Mouse (Mus musculus): ENCODE measurements around the gene Bmp15. TPM values are rescaled to one million over a fixed set of nuclear protein-coding genes. Genes with fewer than 3 reads are reported as not detected.
A peak's percentile ranks its signal among the peaks of the same experiment; 100 is the strongest.

The Bmp15 gene
- 0.05 and 0.06 TPM in 2 replicates for polyA plus RNA-seq (2015; fragmentation: Nextera tagmentation; extraction: Ambion mirVana)

DNA sequence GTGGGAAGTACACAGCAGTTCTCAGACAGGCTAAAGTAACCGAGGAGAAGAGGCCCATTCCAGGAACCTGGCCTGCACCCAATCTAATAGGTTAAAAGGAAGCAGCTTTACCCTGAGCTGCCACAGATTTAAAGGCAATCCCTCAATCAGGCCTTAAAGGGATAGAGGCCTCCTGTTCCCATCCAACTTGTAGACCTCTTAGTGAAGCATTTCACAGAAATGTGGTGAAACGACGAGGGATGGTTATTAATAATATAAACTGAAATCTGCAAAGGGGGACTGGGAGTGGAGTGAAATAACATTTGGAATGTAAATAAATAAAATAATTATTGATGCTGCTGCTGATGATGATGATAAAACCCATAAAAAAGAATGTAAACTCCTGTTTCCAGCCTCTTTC is at the start of gene Bmp15:
Gene Bmp15, minus strand, starts transcription at position 101 of the 400 bp plus-strand sequence.
- H3K4me1 ChIP-seq (ENCODE audit: insufficient read depth, low read length), result no peaks in the 10 kb centered on the region
- ATAC-seq (ENCODE audit: low FRiP score, low TSS enrichment), result no peak
- H3K27ac ChIP-seq (ENCODE audit: low read length), result no peak within 1 kb of the TSS
- no peaks in the 10 kb centered on the region for H3K36me3 ChIP-seq (ENCODE audit: insufficient read depth, low read length)
- H3K27me3 ChIP-seq (ENCODE audit: insufficient read depth, low read length), result no peaks in the 10 kb centered on the region
- no peak within 1 kb of the TSS for H3K4me2 ChIP-seq (replicated peaks; ENCODE audit: low read depth, low read length)
- no peaks in the 10 kb centered on the region for H3K9me3 ChIP-seq (ENCODE audit: low read length)
- 77% methylated on average over 3 of the region's 3 CpGs for WGBS
- H3K9ac ChIP-seq (replicated peaks; ENCODE audit: low read length), result no peak within 1 kb of the TSS
- H3K4me3 ChIP-seq (ENCODE audit: low read length), result no peak within 1 kb of the TSS

DNA sequence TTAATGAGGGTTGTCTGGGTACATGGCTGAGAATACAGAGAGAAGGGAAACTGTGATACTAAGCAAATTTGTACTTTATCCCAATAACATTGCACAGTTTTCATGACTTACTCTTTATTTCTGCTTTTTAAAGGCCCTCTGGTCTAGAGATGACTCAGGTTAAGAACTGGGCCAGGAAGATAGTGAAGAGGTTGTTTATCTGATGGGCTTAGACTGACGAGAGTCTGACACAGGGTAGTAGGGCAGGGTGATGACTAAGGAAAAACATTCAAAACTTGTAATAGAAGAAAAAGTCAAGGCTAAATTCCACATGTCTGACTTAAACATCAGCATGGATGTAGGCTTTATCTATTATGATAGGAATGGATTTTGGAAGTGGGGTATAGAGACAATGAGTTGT is 48.3 kb upstream of the Bmp15 start:
- H3K27me3 ChIP-seq (ENCODE audit: insufficient read depth, low read length), result no peaks in the 10 kb centered on the region
- H3K4me1 ChIP-seq (ENCODE audit: insufficient read depth, low read length), result no peaks in the 10 kb centered on the region
- no peak overlapping the region for H3K27ac ChIP-seq (ENCODE audit: low read length)
- no peak overlapping the region for H3K4me3 ChIP-seq (ENCODE audit: low read length)
- 82% methylated on average over 1 of the region's 1 CpGs for WGBS
- no peaks in the 10 kb centered on the region for H3K36me3 ChIP-seq (ENCODE audit: insufficient read depth, low read length)
- H3K9me3 ChIP-seq (ENCODE audit: low read length), result no peaks in the 10 kb centered on the region
- no peak for ATAC-seq (ENCODE audit: low FRiP score, low TSS enrichment)
- no peak overlapping the region for H3K4me2 ChIP-seq (replicated peaks; ENCODE audit: low read depth, low read length)
- H3K9ac ChIP-seq (replicated peaks; ENCODE audit: low read length), result no peak overlapping the region

DNA sequence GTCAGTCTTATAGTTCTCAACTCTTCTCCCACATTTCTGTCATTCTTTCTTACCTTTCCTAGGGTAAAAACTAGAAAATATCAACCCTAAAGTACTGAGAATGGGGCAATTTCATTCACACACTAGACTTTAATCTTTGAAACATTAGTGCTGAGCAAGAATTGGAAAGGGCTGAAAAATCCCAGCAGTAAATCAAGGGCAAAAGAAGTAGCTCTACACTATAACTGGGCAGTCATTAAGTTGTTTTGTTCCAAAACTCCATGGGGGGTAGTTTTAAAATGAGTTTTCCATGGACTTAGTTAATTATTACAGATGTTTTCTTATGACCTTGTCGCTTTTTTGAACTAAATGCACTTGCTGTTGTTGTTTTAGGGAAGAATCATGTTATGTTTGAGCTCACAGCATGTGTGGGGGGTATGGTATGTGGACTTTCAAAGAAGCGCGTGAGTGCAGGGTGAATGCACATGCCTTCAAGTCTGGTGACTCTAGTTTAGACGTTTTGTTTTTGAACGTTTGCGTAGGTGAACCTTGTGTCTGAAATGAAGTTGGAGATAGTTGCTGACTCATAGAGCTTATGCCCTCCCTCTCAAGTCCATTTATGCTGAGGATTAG is 37.1 kb upstream of the Bmp15 start:
- Histone ChIP-seq H3K4me1 (ENCODE audit: insufficient read depth, low read length) (no peaks in the 10 kb centered on the region), H3K36me3 (ENCODE audit: insufficient read depth, low read length) (no peaks in the 10 kb centered on the region), H3K9me3 (ENCODE audit: low read length) (no peaks in the 10 kb centered on the region), H3K27ac (ENCODE audit: low read length) (no peak overlapping the region), H3K27me3 (ENCODE audit: insufficient read depth, low read length) (no peaks in the 10 kb centered on the region), H3K4me2 (replicated peaks; ENCODE audit: low read depth, low read length) (no peak overlapping the region), H3K4me3 (ENCODE audit: low read length) (no peak overlapping the region), H3K9ac (replicated peaks; ENCODE audit: low read length) (no peak overlapping the region)
- peak; percentile 65; the same call in 1 of the 2 replicates for ATAC-seq (ENCODE audit: low FRiP score, low TSS enrichment)
- WGBS, result 51% methylated on average over 6 of the region's 6 CpGs

DNA sequence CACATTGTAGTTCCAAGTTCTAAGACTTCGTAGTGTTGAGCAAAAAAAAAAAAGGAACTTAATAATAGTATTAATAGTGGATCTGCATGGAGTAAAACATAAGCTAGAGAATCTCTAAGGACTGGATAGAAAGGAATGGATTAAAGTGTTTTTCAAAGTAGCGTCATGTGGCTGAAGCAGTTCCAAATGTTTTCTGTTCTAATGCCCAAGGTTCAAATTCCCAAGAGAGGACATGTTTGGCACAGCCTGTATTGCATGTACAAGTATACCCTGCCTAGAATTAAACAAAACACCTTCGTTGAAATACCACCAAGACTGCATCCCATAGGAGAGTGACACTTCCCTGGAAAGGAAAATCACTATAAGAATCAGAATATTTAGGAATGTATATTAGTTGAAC is 36.4 kb upstream of the Bmp15 start:
- Histone ChIP-seq H3K4me3 (ENCODE audit: low read length) (no peak overlapping the region), H3K27me3 (ENCODE audit: insufficient read depth, low read length) (no peaks in the 10 kb centered on the region), H3K4me1 (ENCODE audit: insufficient read depth, low read length) (no peaks in the 10 kb centered on the region), H3K4me2 (replicated peaks; ENCODE audit: low read depth, low read length) (no peak overlapping the region), H3K36me3 (ENCODE audit: insufficient read depth, low read length) (no peaks in the 10 kb centered on the region), H3K9ac (replicated peaks; ENCODE audit: low read length) (no peak overlapping the region), H3K27ac (ENCODE audit: low read length) (no peak overlapping the region), H3K9me3 (ENCODE audit: low read length) (no peaks in the 10 kb centered on the region)
- ATAC-seq (ENCODE audit: low FRiP score, low TSS enrichment), result no peak
- 76% methylated on average over 3 of the region's 3 CpGs for WGBS

GRCm38 (mm10) chrX:6345273-6345959 is 24.9 kb upstream of the Bmp15 start:
- Histone ChIP-seq H3K9ac (replicated peaks; ENCODE audit: low read length) (no peak overlapping the region), H3K27ac (ENCODE audit: low read length) (no peak overlapping the region), H3K4me3 (ENCODE audit: low read length) (no peak overlapping the region), H3K9me3 (ENCODE audit: low read length) (no peaks in the 10 kb centered on the region), H3K36me3 (ENCODE audit: insufficient read depth, low read length) (no peaks in the 10 kb centered on the region), H3K4me2 (replicated peaks; ENCODE audit: low read depth, low read length) (no peak overlapping the region), H3K27me3 (ENCODE audit: insufficient read depth, low read length) (no peaks in the 10 kb centered on the region), H3K4me1 (ENCODE audit: insufficient read depth, low read length) (no peaks in the 10 kb centered on the region)
- 64% methylated on average over 1 of the region's 1 CpGs for WGBS
- no peak for ATAC-seq (ENCODE audit: low FRiP score, low TSS enrichment)

GRCm38 (mm10) chrX:6324056-6324455 is 3.5 kb upstream of the Bmp15 start:
- 37% methylated on average over 1 of the region's 1 CpGs for WGBS
- Histone ChIP-seq H3K36me3 (ENCODE audit: insufficient read depth, low read length) (no peaks in the 10 kb centered on the region), H3K4me3 (ENCODE audit: low read length) (no peak overlapping the region), H3K4me2 (replicated peaks; ENCODE audit: low read depth, low read length) (no peak overlapping the region), H3K9me3 (ENCODE audit: low read length) (no peaks in the 10 kb centered on the region), H3K27me3 (ENCODE audit: insufficient read depth, low read length) (no peaks in the 10 kb centered on the region), H3K9ac (replicated peaks; ENCODE audit: low read length) (no peak overlapping the region), H3K27ac (ENCODE audit: low read length) (no peak overlapping the region), H3K4me1 (ENCODE audit: insufficient read depth, low read length) (no peaks in the 10 kb centered on the region)
- ATAC-seq (ENCODE audit: low FRiP score, low TSS enrichment), result no peak

- Histone ChIP-seq H3K9me3 (ENCODE audit: low read length) (no peaks in the 10 kb centered on the region), H3K27me3 (ENCODE audit: insufficient read depth, low read length) (no peaks in the 10 kb centered on the region), H3K27ac (ENCODE audit: low read length) (no peak overlapping the region), H3K4me2 (replicated peaks; ENCODE audit: low read depth, low read length) (no peak overlapping the region), H3K4me1 (ENCODE audit: insufficient read depth, low read length) (no peaks in the 10 kb centered on the region), H3K36me3 (ENCODE audit: insufficient read depth, low read length) (no peaks in the 10 kb centered on the region), H3K4me3 (ENCODE audit: low read length) (no peak overlapping the region), H3K9ac (replicated peaks; ENCODE audit: low read length) (no peak overlapping the region)
- ATAC-seq (ENCODE audit: low FRiP score, low TSS enrichment), result no peak
- 83% methylated on average over 1 of the region's 1 CpGs for WGBS
Measured at GRCm38 (mm10) chrX:6317747-6318146, 2.8 kb downstream of the Bmp15 start.

Other genes starting within 250 kb of the Bmp15 start
- not detected in 2 replicates for gene AU022751, start 237.3 kb downstream of the Bmp15 start, polyA plus RNA-seq (2015; fragmentation: Nextera tagmentation; extraction: Ambion mirVana)
- 10.6 and 11.6 TPM in 2 replicates for gene Nudt10, start 147.7 kb downstream of the Bmp15 start, polyA plus RNA-seq (2015; fragmentation: Nextera tagmentation; extraction: Ambion mirVana)
- 8.9 and 9.4 TPM in 2 replicates for gene Shroom4, start 79.1 kb upstream of the Bmp15 start, polyA plus RNA-seq (2015; fragmentation: Nextera tagmentation; extraction: Ambion mirVana)

All from kidney, embryonic 16.5 days (tissue).